Mouse (Mus musculus): ENCODE data around the gene Cox17. TPM values are rescaled to one million over a fixed set of nuclear protein-coding genes. Genes with fewer than 3 reads are reported as not detected.

Gene Cox17
- polyA plus RNA-seq (2015; fragmentation: Nextera tagmentation; extraction: Ambion mirVana), result 274 and 276 TPM in 2 replicates

DNA sequence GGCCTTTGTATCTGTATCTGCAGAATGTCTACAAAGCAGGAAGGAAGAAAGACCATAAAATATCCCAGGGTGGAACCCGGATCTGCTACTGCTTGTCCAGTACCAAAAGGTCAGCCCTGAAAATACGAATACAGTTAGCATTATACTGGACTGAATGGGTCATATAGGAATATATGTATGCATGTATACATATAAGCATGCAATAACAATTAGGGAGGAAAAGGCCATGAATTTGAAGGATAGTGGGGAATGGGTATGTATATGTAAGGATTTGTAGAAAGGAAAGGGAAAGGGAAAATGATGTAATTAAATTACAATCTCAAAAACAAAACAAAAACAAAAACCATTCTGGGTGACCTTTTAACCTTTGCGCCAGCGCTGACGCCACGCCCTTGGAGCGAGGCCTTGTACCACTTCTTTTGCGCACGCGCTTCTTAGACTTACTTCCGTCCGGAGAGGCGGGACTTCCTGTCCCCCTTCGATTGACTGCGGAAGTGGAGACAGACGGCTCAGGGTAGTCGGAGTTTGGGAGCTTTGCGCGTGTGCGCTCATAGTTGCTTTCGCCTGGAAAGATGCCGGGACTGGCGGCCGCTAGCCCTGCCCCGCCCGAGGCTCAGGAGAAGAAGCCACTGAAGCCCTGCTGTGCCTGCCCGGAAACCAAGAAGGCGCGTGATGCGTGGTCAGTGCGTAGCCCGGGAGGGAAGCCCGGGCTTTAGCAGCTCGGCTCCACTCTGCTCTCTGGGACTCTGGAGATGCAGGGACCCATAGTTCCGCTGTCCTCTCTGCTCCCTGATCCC lies at the start of gene Cox17, which contains the start of gene Gm21987:
TSS of gene Cox17 (plus strand) at position 463 of the 797 bp plus-strand sequence.
TSS of gene Gm21987 (plus strand) at position 512 of the 797 bp plus-strand sequence.
- Histone ChIP-seq H3K27ac (ENCODE audit: low read depth) (peak within 1 kb of the TSS; percentile 91), H3K9me3 (ENCODE audit: low read length) (no peaks in the 10 kb centered on the region), H3K4me2 (ENCODE audit: low read depth, low read length) (peak within 1 kb of the TSS; percentile 70), H3K36me3 (replicated peaks; ENCODE audit: insufficient read depth, low read length) (peaks cover 26% of the 10 kb centered on the region), H3K4me1 (ENCODE audit: insufficient read depth) (peaks cover 14% of the 10 kb centered on the region), H3K9ac (replicated peaks) (peak within 1 kb of the TSS; percentile 90), H3K4me3 (ENCODE audit: low read depth, low read length) (peak within 1 kb of the TSS; percentile 76), H3K27me3 (ENCODE audit: insufficient read depth, low read length) (no peaks in the 10 kb centered on the region)
- peak; percentile 99 for ATAC-seq
- 2% methylated on average over 35 of the region's 35 CpGs for WGBS (ENCODE audit: insufficient replicate concordance)
- DNase-seq, result peak; percentile 93
- TF ChIP-seq EP300 (IDR thresholded peaks at IDR 0.05; ENCODE audit: low read depth) (peak; percentile 72; the same call in 1 of the 2 replicates), CTCF (IDR thresholded peaks at IDR 0.05; ENCODE audit: low read depth) (no peak)

DNA sequence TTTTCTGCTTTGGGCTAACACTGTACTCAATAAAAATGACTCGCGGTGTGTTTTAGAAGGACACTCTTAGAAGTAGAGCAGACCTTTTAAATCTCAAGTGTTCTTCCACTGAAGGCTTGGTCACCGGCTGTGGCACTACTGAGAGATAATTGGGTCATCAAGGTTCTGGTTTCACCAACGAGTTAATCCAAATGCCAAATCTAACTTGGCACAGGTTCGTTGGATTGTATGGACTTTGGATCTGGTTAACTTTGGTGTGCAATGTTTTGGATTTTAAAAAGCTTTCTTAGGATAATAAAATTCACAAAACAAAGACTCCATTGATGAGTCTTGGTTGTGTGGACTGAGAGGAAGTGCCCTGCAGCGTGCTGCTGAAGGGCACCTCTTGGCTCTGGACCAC lies 48.4 kb upstream of the Cox17 start:
- 77% methylated on average over 6 of the region's 6 CpGs for WGBS (ENCODE audit: insufficient replicate concordance)
- no peak overlapping the region for H3K27ac ChIP-seq (ENCODE audit: low read depth)
- no peak overlapping the region for H3K4me2 ChIP-seq (ENCODE audit: low read depth, low read length)
- H3K36me3 ChIP-seq (replicated peaks; ENCODE audit: insufficient read depth, low read length), result no peaks in the 10 kb centered on the region
- DNase-seq (no peak), ATAC-seq (no peak)
- no peak overlapping the region for H3K9ac ChIP-seq (replicated peaks)
- H3K4me3 ChIP-seq (ENCODE audit: low read depth, low read length), result no peak overlapping the region
- H3K4me1 ChIP-seq (ENCODE audit: insufficient read depth), result peaks cover 6% of the 10 kb centered on the region; the same call in 1 of the 2 replicates
- no peaks in the 10 kb centered on the region for H3K9me3 ChIP-seq (ENCODE audit: low read length)
- no peak for TF ChIP-seq CTCF (IDR thresholded peaks at IDR 0.05; ENCODE audit: low read depth)
- no peak for TF ChIP-seq EP300 (IDR thresholded peaks at IDR 0.05; ENCODE audit: low read depth)
- no peaks in the 10 kb centered on the region for H3K27me3 ChIP-seq (ENCODE audit: insufficient read depth, low read length)

DNA sequence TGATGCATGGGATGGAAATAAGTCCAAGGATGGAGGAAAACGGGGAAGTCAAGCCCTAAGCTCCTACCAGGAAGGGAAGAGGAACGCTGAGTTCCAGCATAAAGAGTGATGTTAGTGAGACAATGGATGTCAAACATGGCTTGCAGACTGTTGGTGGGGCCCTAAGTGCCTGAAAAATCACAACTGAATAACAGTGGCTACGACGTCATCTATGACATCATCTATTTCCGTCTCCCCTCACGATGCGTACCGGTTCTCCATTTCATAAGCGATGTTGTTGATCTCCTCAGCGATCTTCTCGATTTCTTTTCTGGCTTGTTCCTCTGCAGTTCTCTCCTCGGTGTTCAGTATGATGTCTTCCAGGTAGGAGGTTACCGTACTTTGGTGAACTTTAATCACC lies 44.4 kb upstream of the Cox17 start:
- H3K4me2 ChIP-seq (ENCODE audit: low read depth, low read length), result no peak overlapping the region
- 82% methylated on average over 13 of the region's 13 CpGs for WGBS (ENCODE audit: insufficient replicate concordance)
- H3K36me3 ChIP-seq (replicated peaks; ENCODE audit: insufficient read depth, low read length), result no peaks in the 10 kb centered on the region
- no peak for ATAC-seq
- no peaks in the 10 kb centered on the region for H3K4me1 ChIP-seq (ENCODE audit: insufficient read depth)
- H3K4me3 ChIP-seq (ENCODE audit: low read depth, low read length), result no peak overlapping the region
- no peak overlapping the region for H3K27ac ChIP-seq (ENCODE audit: low read depth)
- no peak overlapping the region for H3K9ac ChIP-seq (replicated peaks)
- DNase-seq, result no peak
- TF ChIP-seq EP300 (IDR thresholded peaks at IDR 0.05; ENCODE audit: low read depth) (no peak), CTCF (IDR thresholded peaks at IDR 0.05; ENCODE audit: low read depth) (no peak)
- no peaks in the 10 kb centered on the region for H3K27me3 ChIP-seq (ENCODE audit: insufficient read depth, low read length)
- H3K9me3 ChIP-seq (ENCODE audit: low read length), result no peaks in the 10 kb centered on the region

DNA sequence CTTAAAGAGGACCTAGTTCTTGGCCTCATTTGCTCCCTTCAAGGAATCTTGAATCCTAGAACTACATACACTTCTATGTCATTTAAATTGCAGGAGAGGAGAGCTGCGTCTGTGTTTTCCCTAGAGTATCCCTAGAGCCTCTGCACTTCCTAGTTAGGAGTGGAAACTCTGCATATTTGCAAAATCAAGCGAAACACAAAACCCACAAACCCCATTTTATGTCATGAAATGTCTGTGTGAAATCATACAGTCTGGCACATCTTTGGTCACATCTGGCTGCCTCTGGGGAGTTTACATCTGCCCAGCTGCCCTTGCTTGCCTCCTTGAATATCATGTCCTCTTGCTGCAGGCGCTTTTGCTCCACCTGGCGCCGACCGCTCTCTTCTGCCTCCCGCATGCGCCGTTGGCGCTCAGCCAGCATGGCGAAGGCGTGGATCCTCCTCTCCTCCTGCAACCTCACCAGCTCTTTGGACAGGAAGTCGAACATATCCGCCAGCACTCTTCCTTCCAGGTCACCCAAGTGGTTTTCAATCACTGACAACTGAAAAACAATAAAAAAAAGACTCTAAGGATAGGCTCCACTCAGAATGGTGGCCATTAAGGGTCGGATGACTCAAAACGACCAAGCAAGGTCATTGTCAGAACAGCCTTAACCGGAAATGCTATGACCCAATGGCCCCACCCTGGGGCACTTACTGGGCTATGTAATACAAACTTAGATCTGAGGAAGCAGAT lies 42.2 kb upstream of the Cox17 start:
- no peak overlapping the region for H3K4me3 ChIP-seq (ENCODE audit: low read depth, low read length)
- H3K4me2 ChIP-seq (ENCODE audit: low read depth, low read length), result 0 out of 2 replicates have a peak overlapping the region, but pooled peaks have one; percentile 18
- 0 out of 2 replicates have a peak, but pooled peaks have one; percentile 3 for TF ChIP-seq CTCF (IDR thresholded peaks at IDR 0.05; ENCODE audit: low read depth)
- TF ChIP-seq EP300 (IDR thresholded peaks at IDR 0.05; ENCODE audit: low read depth), result peak; percentile 33; the same call in 1 of the 2 replicates
- 66% methylated on average over 17 of the region's 17 CpGs for WGBS (ENCODE audit: insufficient replicate concordance)
- H3K4me1 ChIP-seq (ENCODE audit: insufficient read depth), result no peaks in the 10 kb centered on the region
- H3K27me3 ChIP-seq (ENCODE audit: insufficient read depth, low read length), result no peaks in the 10 kb centered on the region
- no peaks in the 10 kb centered on the region for H3K9me3 ChIP-seq (ENCODE audit: low read length)
- H3K27ac ChIP-seq (ENCODE audit: low read depth), result no peak overlapping the region
- peak; percentile 43; the same call in 1 of the 2 replicates for ATAC-seq
- no peak for DNase-seq
- no peak overlapping the region for H3K9ac ChIP-seq (replicated peaks)
- H3K36me3 ChIP-seq (replicated peaks; ENCODE audit: insufficient read depth, low read length), result no peaks in the 10 kb centered on the region

GRCm38 (mm10) chr16:38306571-38307220 lies 40.1 kb upstream of the Cox17 start:
- Histone ChIP-seq H3K4me3 (ENCODE audit: low read depth, low read length) (no peak overlapping the region), H3K36me3 (replicated peaks; ENCODE audit: insufficient read depth, low read length) (no peaks in the 10 kb centered on the region), H3K4me1 (ENCODE audit: insufficient read depth) (no peaks in the 10 kb centered on the region), H3K9ac (replicated peaks) (no peak overlapping the region), H3K9me3 (ENCODE audit: low read length) (no peaks in the 10 kb centered on the region), H3K4me2 (ENCODE audit: low read depth, low read length) (no peak overlapping the region), H3K27me3 (ENCODE audit: insufficient read depth, low read length) (no peaks in the 10 kb centered on the region), H3K27ac (ENCODE audit: low read depth) (no peak overlapping the region)
- WGBS (ENCODE audit: insufficient replicate concordance), result 53% methylated on average over 18 of the region's 18 CpGs
- no peak for ATAC-seq
- TF ChIP-seq EP300 (IDR thresholded peaks at IDR 0.05; ENCODE audit: low read depth), result no peak
- peak; percentile 64 for TF ChIP-seq CTCF (IDR thresholded peaks at IDR 0.05; ENCODE audit: low read depth)
- DNase-seq, result peak; percentile 40

All from liver, postnatal 0 days (tissue).